In the genomic region with DNA sequence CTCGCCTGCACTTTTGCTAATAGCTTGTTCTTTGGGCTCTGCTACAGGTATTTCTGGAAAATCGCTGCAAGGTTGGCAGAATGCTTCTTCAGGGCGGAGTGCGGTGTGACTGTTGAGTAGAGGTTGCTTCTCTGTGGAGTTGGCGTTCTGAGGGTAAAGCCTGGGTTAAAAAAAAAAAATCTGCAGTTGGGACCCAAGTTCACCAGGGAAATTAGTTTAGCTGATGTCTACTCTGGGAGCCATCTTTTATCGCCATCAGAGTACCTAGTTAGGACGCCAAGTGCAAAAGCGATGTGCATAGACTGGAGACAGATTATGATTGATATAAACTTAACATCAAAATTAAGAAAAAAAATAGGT, we compare ENCODE assay signal across 8 mouse cellular contexts. TPM values are rescaled to one million over a fixed set of nuclear protein-coding genes. Genes with fewer than 3 reads are reported as not detected.
DNase-seq lines count a peak whose midpoint lies in the region; ATAC-seq and TF ChIP-seq lines count a peak whose summit lies in the region.

No protein-coding gene starts in this region.

- peak overlapping the region; percentile 87 for H3K27ac ChIP-seq in heart, embryonic 12.5 days (ENCODE audit: poor library complexity, severe bottlenecking)
- H3K27ac ChIP-seq in hindbrain, embryonic 10.5 days, result peak overlapping the region; percentile 92

- no peaks in the 10 kb centered on the region for H3K9me3 ChIP-seq in heart, embryonic 12.5 days (replicated peaks)
- no peaks in the 10 kb centered on the region for H3K9me3 ChIP-seq in G1E (replicated peaks)
- H3K9me3 ChIP-seq in hindbrain, embryonic 10.5 days, result no peaks in the 10 kb centered on the region

- no peak for ATAC-seq in heart, embryonic 12.5 days (ENCODE audit: insufficient number of reproducible peaks, low FRiP score)
- ATAC-seq in G1E (ENCODE audit: extremely low read depth, insufficient number of reproducible peaks, low FRiP score, poor library complexity, severe bottlenecking), result no peak
- ATAC-seq in megakaryocyte-erythroid progenitor cell, adult 5-6 weeks (replicated peaks; ENCODE audit: low FRiP score, low TSS enrichment, poor library complexity, severe bottlenecking), result peak; percentile 28

- H3K4me2 ChIP-seq in heart, embryonic 12.5 days, result peak overlapping the region; percentile 61

- H3K27me3 ChIP-seq in heart, embryonic 12.5 days (replicated peaks), result no peaks in the 10 kb centered on the region
- no peaks in the 10 kb centered on the region for H3K27me3 ChIP-seq in G1E (ENCODE audit: insufficient read depth, low read length)
- no peaks in the 10 kb centered on the region for H3K27me3 ChIP-seq in hindbrain, embryonic 10.5 days (ENCODE audit: insufficient read depth, poor library complexity, severe bottlenecking)

- intact Hi-C loops in heart, postnatal 36 days (cut with DNase I), result loop anchor here (10.0 kb wide), 1 partner anchor 958 kb away; no protein-coding TSS in a partner anchor

- no peak for DNase-seq in heart, postnatal 36 days
- DNase-seq in G1E (ENCODE audit: low spot score), result peak; percentile 49
- DNase-seq in hindbrain, embryonic 10.5 days (ENCODE audit: low spot score), result no peak
- DNase-seq in retina, embryonic 14.5 days (ENCODE audit: low spot score), result no peak
- DNase-seq in kidney, postnatal 10 days, result no peak
- no peak for DNase-seq in cerebellum, postnatal 36 days

- peak overlapping the region; percentile 77 for H3K4me3 ChIP-seq in heart, embryonic 12.5 days
- peak overlapping the region; percentile 85 for H3K4me3 ChIP-seq in G1E (ENCODE audit: low read depth, low read length)
- peak overlapping the region; percentile 77 for H3K4me3 ChIP-seq in hindbrain, embryonic 10.5 days

- H3K9ac ChIP-seq in heart, embryonic 12.5 days, result peak overlapping the region; percentile 79

- 0 out of 2 replicates have a peak, but pooled peaks cover 3% of the 10 kb centered on the region for H3K4me1 ChIP-seq in heart, embryonic 12.5 days (replicated peaks)
- peaks cover 29% of the 10 kb centered on the region for H3K4me1 ChIP-seq in G1E (ENCODE audit: insufficient read depth, low read depth, low read length)
- no peaks in the 10 kb centered on the region; the same call in 1 of the 2 replicates for H3K4me1 ChIP-seq in hindbrain, embryonic 10.5 days (replicated peaks)

- TF ChIP-seq CTCF in G1E (IDR thresholded peaks at IDR 0.05; ENCODE audit: low read depth, low read length), result no peak

- WGBS in heart, embryonic 12.5 days, result 0% methylated on average over 8 of the region's 8 CpGs
- WGBS in hindbrain, embryonic 10.5 days, result under 1% methylated on average over 8 of the region's 8 CpGs

- peaks cover 28% of the 10 kb centered on the region for H3K36me3 ChIP-seq in heart, embryonic 12.5 days
- peaks cover 33% of the 10 kb centered on the region for H3K36me3 ChIP-seq in G1E (replicated peaks)
- H3K36me3 ChIP-seq in hindbrain, embryonic 10.5 days, result peaks cover 34% of the 10 kb centered on the region

RNA-seq across cellular contexts. Expression of gene Supt20, which starts 0.4 kb away (rescaled TPM):
- 76.3 and 82.2 TPM in 2 replicates for polyA plus RNA-seq in heart, embryonic 12.5 days (2016; fragmentation: Nextera tagmentation; extraction: Ambion mirVana)
- total RNA-seq in heart, postnatal 36 days (2021), result 10 to 100 TPM; 19.9 to 20.6 TPM
- total RNA-seq in G1E (2014; fragmentation: Nextera tagmentation) (213 and 256 TPM in 2 replicates), G1E (2017) (72.5 and 82.0 TPM in 2 replicates)
- 5.1 and 7.8 TPM in 2 replicates for polyA plus RNA-seq in G1E (2012)
- 105 and 112 TPM in 2 replicates for polyA plus RNA-seq in hindbrain, embryonic 10.5 days (2016; fragmentation: Nextera tagmentation; extraction: Ambion mirVana)
- 107 and 111 TPM in 2 replicates for total RNA-seq in megakaryocyte-erythroid progenitor cell, adult 5-6 weeks (2014; fragmentation: Nextera tagmentation)
- total RNA-seq in megakaryocyte-erythroid progenitor cell, adult 5-6 weeks (2017), result 53.4 and 83.3 TPM in 2 replicates

RNA-seq across cellular contexts. Expression of gene Gm21958, which starts 21.1 kb away (rescaled TPM):
- polyA plus RNA-seq in heart, embryonic 12.5 days (2016; fragmentation: Nextera tagmentation; extraction: Ambion mirVana), result 1.0 TPM in 1 of 2 replicates, not detected in the other
- not detected for total RNA-seq in heart, postnatal 36 days (2021)
- total RNA-seq in G1E (2014; fragmentation: Nextera tagmentation) (not detected in 2 replicates), G1E (2017) (not detected in 2 replicates)
- polyA plus RNA-seq in G1E (2012), result not detected in 2 replicates
- 0.93 TPM in 1 of 2 replicates, not detected in the other for polyA plus RNA-seq in hindbrain, embryonic 10.5 days (2016; fragmentation: Nextera tagmentation; extraction: Ambion mirVana)
- total RNA-seq in megakaryocyte-erythroid progenitor cell, adult 5-6 weeks (2014; fragmentation: Nextera tagmentation), result not detected in 2 replicates
- not detected in 2 replicates for total RNA-seq in megakaryocyte-erythroid progenitor cell, adult 5-6 weeks (2017)

RNA-seq across cellular contexts. Expression of gene Exosc8, which starts 42.2 kb away (rescaled TPM):
- polyA plus RNA-seq in heart, embryonic 12.5 days (2016; fragmentation: Nextera tagmentation; extraction: Ambion mirVana), result 74.6 and 82.6 TPM in 2 replicates
- 10 to 100 TPM; 19.0 to 22.1 TPM for total RNA-seq in heart, postnatal 36 days (2021)
- total RNA-seq in G1E (2014; fragmentation: Nextera tagmentation) (207 and 225 TPM in 2 replicates), G1E (2017) (255 and 274 TPM in 2 replicates)
- polyA plus RNA-seq in G1E (2012), result 49.4 and 57.9 TPM in 2 replicates
- 143 and 175 TPM in 2 replicates for polyA plus RNA-seq in hindbrain, embryonic 10.5 days (2016; fragmentation: Nextera tagmentation; extraction: Ambion mirVana)
- 185 and 256 TPM in 2 replicates for total RNA-seq in megakaryocyte-erythroid progenitor cell, adult 5-6 weeks (2014; fragmentation: Nextera tagmentation)
- total RNA-seq in megakaryocyte-erythroid progenitor cell, adult 5-6 weeks (2017), result 247 and 289 TPM in 2 replicates

RNA-seq across cellular contexts. Expression of gene Alg5, which starts 42.3 kb away (rescaled TPM):
- 35.8 and 41.2 TPM in 2 replicates for polyA plus RNA-seq in heart, embryonic 12.5 days (2016; fragmentation: Nextera tagmentation; extraction: Ambion mirVana)
- total RNA-seq in heart, postnatal 36 days (2021), result 10 to 100 TPM in 1 of 2 experiments, 1 to 10 TPM in 1; 9.9 to 11.5 TPM
- total RNA-seq in G1E (2014; fragmentation: Nextera tagmentation), result 26.1 and 33.9 TPM in 2 replicates
- total RNA-seq in G1E (2017), result 20.3 and 22.5 TPM in 2 replicates
- 1.7 and 1.8 TPM in 2 replicates for polyA plus RNA-seq in G1E (2012)
- polyA plus RNA-seq in hindbrain, embryonic 10.5 days (2016; fragmentation: Nextera tagmentation; extraction: Ambion mirVana), result 37.0 and 41.5 TPM in 2 replicates
- total RNA-seq in megakaryocyte-erythroid progenitor cell, adult 5-6 weeks (2014; fragmentation: Nextera tagmentation), result 27.8 and 29.6 TPM in 2 replicates
- total RNA-seq in megakaryocyte-erythroid progenitor cell, adult 5-6 weeks (2017), result 37.9 and 46.2 TPM in 2 replicates

Comparison
In these comparisons a context has a peak if more than half of its experiments do, and no peak if none do; other contexts are left out.
1. RNA of gene Exosc8, which starts 42.2 kb away (total RNA-seq): 207 to 274 TPM in G1E and 185 to 289 TPM in megakaryocyte-erythroid progenitor cell, adult 5-6 weeks; 19.0 to 22.1 TPM in heart, postnatal 36 days; every median in the first group is over 4 times any median in the second.
2. Peak in every context shown above with its lines, with median percentiles within 50 percentile points of each other: H3K4me3 ChIP-seq.